Mouse (Mus musculus) thymus, adult 2 months (tissue): ENCODE data around the gene Xpr1.

Experiments used
- CTCF ChIP-seq: fragments of 200-500 bp; IDR thresholded peaks from 2 replicates; pipeline ENCODE4 v1.5.1; 2012; ENCODE audit warnings: mild to moderate bottlenecking, control low read depth, low read length, moderate library complexity, borderline replicate concordance; ENCODE audit not compliant: control insufficient read depth, poor library complexity, insufficient read depth; ENCODE audit errors: extremely low read depth
- POLR2A ChIP-seq: fragments of 200-500 bp; IDR thresholded peaks from 2 replicates; pipeline ENCODE4 v1.6.1; 2012; ENCODE audit warnings: mild to moderate bottlenecking, low read length, control low read depth, moderate library complexity; ENCODE audit not compliant: control insufficient read depth, poor library complexity, insufficient read depth; ENCODE audit errors: extremely low read depth

- TF ChIP-seq CTCF (no peak), POLR2A (no peak)
These were observed 8.1 kb upstream of the Xpr1 start for GRCm38 (mm10) chr1:155425285-155425684.
